Mouse (Mus musculus): ENCODE measurements around the gene Wipf3. TPM values are rescaled to one million over a fixed set of nuclear protein-coding genes. Genes with fewer than 3 reads are reported as not detected.

Wipf3 gene
- polyA plus RNA-seq, 1 experiment, result not detected

DNA sequence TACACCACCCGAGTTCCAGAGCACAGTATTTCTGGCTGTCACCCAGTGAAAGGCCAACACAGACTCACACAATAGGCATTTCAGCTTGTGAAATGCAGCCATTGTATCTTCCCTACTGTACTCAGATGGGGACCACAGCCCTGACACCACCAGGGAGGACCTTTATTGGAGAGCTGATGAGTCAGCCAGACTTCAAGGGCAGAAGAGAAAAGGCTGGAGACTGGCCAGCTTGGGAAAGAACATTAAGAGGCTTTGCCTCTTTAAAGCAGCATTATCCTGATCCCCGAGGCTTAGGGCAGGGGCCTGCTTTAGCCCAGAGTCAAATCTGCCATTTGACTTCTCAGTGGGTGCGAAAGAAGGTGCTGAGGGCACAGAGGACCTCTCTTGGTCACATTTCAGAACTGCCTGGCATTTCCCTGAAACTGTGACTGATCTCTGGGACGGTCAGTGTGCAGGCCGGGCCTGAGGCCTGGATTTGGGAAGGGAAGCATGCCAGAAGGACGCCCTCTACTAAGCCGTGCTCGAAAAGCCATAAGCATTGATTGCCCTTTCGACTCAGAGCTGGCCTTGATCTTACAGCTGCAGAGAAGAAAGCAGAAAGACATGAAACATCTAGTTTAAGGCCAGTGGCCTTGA lies 111.0 kb downstream of the Wipf3 start:
- H3K4me1 ChIP-seq (ENCODE audit: control insufficient read depth, insufficient read depth, low read length), result no peaks in the 10 kb centered on the region
- TF ChIP-seq POLR2A (IDR thresholded peaks at IDR 0.05; ENCODE audit: borderline replicate concordance, low read depth, low read length), result no peak
- no peak for TF ChIP-seq CTCF (IDR thresholded peaks at IDR 0.05; ENCODE audit: low read depth, low read length)

GRCm38 (mm10) chr6:54542836-54543235 lies 113.4 kb downstream of the Wipf3 start:
- TF ChIP-seq CTCF (IDR thresholded peaks at IDR 0.05; ENCODE audit: low read depth, low read length) (no peak), POLR2A (IDR thresholded peaks at IDR 0.05; ENCODE audit: borderline replicate concordance, low read depth, low read length) (no peak)
- Histone ChIP-seq H3K27ac (ENCODE audit: insufficient read depth, low read depth, low read length) (no peak overlapping the region), H3K4me3 (ENCODE audit: insufficient read depth, low read length) (no peak overlapping the region), H3K4me1 (ENCODE audit: control insufficient read depth, insufficient read depth, low read length) (no peaks in the 10 kb centered on the region)

More for the DNA sequence above, 111.0 kb downstream of the Wipf3 start:
- Histone ChIP-seq H3K4me3 (ENCODE audit: insufficient read depth, low read length) (no peak overlapping the region), H3K27ac (ENCODE audit: insufficient read depth, low read depth, low read length) (no peak overlapping the region)

- Histone ChIP-seq H3K4me3 (ENCODE audit: insufficient read depth, low read length) (no peak overlapping the region), H3K27ac (ENCODE audit: insufficient read depth, low read depth, low read length) (no peak overlapping the region), H3K4me1 (ENCODE audit: control insufficient read depth, insufficient read depth, low read length) (no peaks in the 10 kb centered on the region)
- TF ChIP-seq POLR2A (IDR thresholded peaks at IDR 0.05; ENCODE audit: borderline replicate concordance, low read depth, low read length) (no peak), CTCF (IDR thresholded peaks at IDR 0.05; ENCODE audit: low read depth, low read length) (no peak)
Observed at GRCm38 (mm10) chr6:54543646-54544045, 114.2 kb downstream of the Wipf3 start.

GRCm38 (mm10) chr6:54548314-54549019 lies 119.1 kb downstream of the Wipf3 start:
- no peaks in the 10 kb centered on the region for H3K4me1 ChIP-seq (ENCODE audit: control insufficient read depth, insufficient read depth, low read length)
- TF ChIP-seq POLR2A (IDR thresholded peaks at IDR 0.05; ENCODE audit: borderline replicate concordance, low read depth, low read length), result no peak
- TF ChIP-seq CTCF (IDR thresholded peaks at IDR 0.05; ENCODE audit: low read depth, low read length), result no peak

GRCm38 (mm10) chr6:54549311-54549710 lies 119.9 kb downstream of the Wipf3 start:
- no peak overlapping the region for H3K4me3 ChIP-seq (ENCODE audit: insufficient read depth, low read length)
- no peak overlapping the region for H3K27ac ChIP-seq (ENCODE audit: insufficient read depth, low read depth, low read length)
- TF ChIP-seq CTCF (IDR thresholded peaks at IDR 0.05; ENCODE audit: low read depth, low read length) (no peak), POLR2A (IDR thresholded peaks at IDR 0.05; ENCODE audit: borderline replicate concordance, low read depth, low read length) (no peak)
- no peaks in the 10 kb centered on the region for H3K4me1 ChIP-seq (ENCODE audit: control insufficient read depth, insufficient read depth, low read length)

More at GRCm38 (mm10) chr6:54548314-54549019, 119.1 kb downstream of the Wipf3 start:
- Histone ChIP-seq H3K4me3 (ENCODE audit: insufficient read depth, low read length) (no peak overlapping the region), H3K27ac (ENCODE audit: insufficient read depth, low read depth, low read length) (no peak overlapping the region)

GRCm38 (mm10) chr6:54550801-54551323 lies 121.5 kb downstream of the Wipf3 start:
- Histone ChIP-seq H3K27ac (ENCODE audit: insufficient read depth, low read depth, low read length) (no peak overlapping the region), H3K4me3 (ENCODE audit: insufficient read depth, low read length) (no peak overlapping the region), H3K4me1 (ENCODE audit: control insufficient read depth, insufficient read depth, low read length) (no peaks in the 10 kb centered on the region)
- TF ChIP-seq CTCF (IDR thresholded peaks at IDR 0.05; ENCODE audit: low read depth, low read length) (no peak), POLR2A (IDR thresholded peaks at IDR 0.05; ENCODE audit: borderline replicate concordance, low read depth, low read length) (no peak)

DNA sequence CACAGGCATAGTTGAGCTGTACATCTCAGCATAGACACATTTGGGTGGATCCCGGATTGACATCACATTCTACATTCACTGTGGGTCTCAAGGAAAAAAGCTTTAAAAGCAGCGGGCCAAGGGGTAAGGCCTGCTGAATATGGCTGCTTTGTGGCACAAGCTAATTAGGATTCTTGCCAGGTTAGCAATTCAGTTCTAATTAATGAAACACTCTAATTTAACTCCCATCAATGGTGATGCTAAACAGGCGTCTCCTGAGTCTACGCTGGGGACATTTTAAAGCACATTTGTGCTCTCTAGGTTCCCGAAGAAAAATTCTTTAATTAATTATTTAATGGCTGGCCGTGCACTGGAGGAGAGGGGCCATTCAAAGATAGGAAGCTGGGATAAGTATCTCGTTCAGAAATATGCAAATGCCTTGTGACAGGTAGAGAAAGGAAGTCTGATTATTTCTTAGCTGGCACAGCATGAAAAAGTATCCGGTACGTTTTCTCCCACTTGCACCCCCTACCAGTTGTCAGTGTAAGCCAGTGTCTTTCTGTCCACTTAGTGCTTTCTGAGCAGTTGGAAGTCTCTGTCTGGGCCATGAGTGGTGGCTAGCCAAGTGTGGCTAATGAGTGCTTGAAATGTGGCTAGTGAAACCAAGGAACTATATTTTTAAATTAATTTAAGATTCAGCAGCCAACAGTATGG lies 123.5 kb downstream of the Wipf3 start:
- Histone ChIP-seq H3K4me3 (ENCODE audit: insufficient read depth, low read length) (no peak overlapping the region), H3K4me1 (ENCODE audit: control insufficient read depth, insufficient read depth, low read length) (no peaks in the 10 kb centered on the region), H3K27ac (ENCODE audit: insufficient read depth, low read depth, low read length) (no peak overlapping the region)
- TF ChIP-seq CTCF (IDR thresholded peaks at IDR 0.05; ENCODE audit: low read depth, low read length), result no peak
- TF ChIP-seq POLR2A (IDR thresholded peaks at IDR 0.05; ENCODE audit: borderline replicate concordance, low read depth, low read length), result no peak

Other genes starting within 250 kb of the Wipf3 start
- gene Prr15, start 103.8 kb upstream of the Wipf3 start, polyA plus RNA-seq (2012; ENCODE audit: insufficient read depth, insufficient read length, missing spikeins), result 1.1 and 1.4 TPM in 2 replicates
- gene Scrn1, start 136.9 kb downstream of the Wipf3 start, polyA plus RNA-seq (2012; ENCODE audit: insufficient read depth, insufficient read length, missing spikeins), result not detected in 2 replicates
- gene Plekha8, start 165.5 kb downstream of the Wipf3 start, polyA plus RNA-seq (2012; ENCODE audit: insufficient read depth, insufficient read length, missing spikeins), result 3.9 and 4.9 TPM in 2 replicates
- 0.72 and 1.5 TPM in 2 replicates for gene Fkbp14, start 167.7 kb downstream of the Wipf3 start, polyA plus RNA-seq (2012; ENCODE audit: insufficient read depth, insufficient read length, missing spikeins)